Mouse (Mus musculus): ENCODE measurements around the gene Tas2r134.

DNA sequence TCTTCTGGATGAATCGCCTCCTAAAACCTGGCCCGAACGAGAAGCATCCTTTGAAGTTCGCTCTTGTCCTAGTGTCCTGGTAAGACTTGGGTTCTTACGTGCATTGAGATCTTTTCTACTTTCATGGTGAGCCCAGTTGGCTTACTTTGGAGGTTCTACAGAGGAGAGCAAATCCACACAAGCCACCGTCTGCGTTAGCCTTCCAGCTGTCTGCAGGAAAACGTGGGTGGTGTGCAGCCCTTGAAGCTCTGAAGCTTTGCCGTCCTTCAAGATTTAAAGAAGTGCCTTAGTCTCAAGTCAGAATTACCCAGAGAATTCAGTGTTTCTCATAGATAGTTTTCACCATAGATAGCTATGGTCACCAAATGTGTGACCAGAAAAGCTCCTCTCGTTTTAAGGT, 24.8 kb downstream of the Tas2r134 start:
- TF ChIP-seq GATA1 (IDR thresholded peaks at IDR 0.05; ENCODE audit: borderline replicate concordance, low read length) (no peak), FLI1 (IDR thresholded peaks at IDR 0.05; ENCODE audit: low read length) (no peak)
